ENCODE assay signal across 8 mouse cellular contexts in genomic region chr8:71368366-71368765, GRCm38 (mm10). TPM values are rescaled to one million over a fixed set of nuclear protein-coding genes. Genes with fewer than 3 reads are reported as not detected.
DNase-seq lines count a peak whose midpoint lies in the region; ATAC-seq lines count a peak whose summit lies in the region.

No protein-coding gene starts in this region.

- no peaks in the 10 kb centered on the region for H3K9me3 ChIP-seq in intestine, embryonic 14.5 days (ENCODE audit: control insufficient read depth, low read length)
- no peaks in the 10 kb centered on the region for H3K9me3 ChIP-seq in intestine, embryonic 15.5 days
- no peaks in the 10 kb centered on the region for H3K9me3 ChIP-seq in liver, embryonic 16.5 days (replicated peaks; ENCODE audit: control insufficient read depth, low read length)

- H3K4me2 ChIP-seq in intestine, embryonic 14.5 days (ENCODE audit: low read length): peak overlapping the region; percentile 71
- H3K4me2 ChIP-seq in intestine, embryonic 15.5 days (replicated peaks): no peak overlapping the region
- peak overlapping the region; percentile 78; the same call in 1 of the 2 replicates for H3K4me2 ChIP-seq in liver, embryonic 16.5 days (ENCODE audit: low read depth, low read length)

- no peak overlapping the region; the same call in 1 of the 2 replicates for H3K9ac ChIP-seq in intestine, embryonic 14.5 days (ENCODE audit: low read length)
- no peak overlapping the region for H3K9ac ChIP-seq in intestine, embryonic 15.5 days
- H3K9ac ChIP-seq in liver, embryonic 16.5 days (ENCODE audit: low read depth, low read length): no peak overlapping the region; the same call in 1 of the 2 replicates

- 0 out of 2 replicates have a peak overlapping the region, but pooled peaks have one; percentile 66 for H3K4me3 ChIP-seq in intestine, embryonic 14.5 days (ENCODE audit: low read depth, low read length)
- H3K4me3 ChIP-seq in intestine, embryonic 15.5 days (replicated peaks): no peak overlapping the region
- H3K4me3 ChIP-seq in liver, embryonic 16.5 days (ENCODE audit: low read depth, low read length): peak overlapping the region; percentile 66; the same call in 1 of the 2 replicates

- H3K27me3 ChIP-seq in intestine, embryonic 14.5 days (replicated peaks; ENCODE audit: control insufficient read depth, insufficient read depth, low read length): no peaks in the 10 kb centered on the region
- H3K27me3 ChIP-seq in intestine, embryonic 15.5 days (replicated peaks): no peaks in the 10 kb centered on the region
- H3K27me3 ChIP-seq in liver, embryonic 16.5 days (ENCODE audit: control insufficient read depth, insufficient read depth, low read depth, low read length): no peaks in the 10 kb centered on the region

- H3K27ac ChIP-seq in intestine, embryonic 14.5 days (ENCODE audit: low read depth): 0 out of 2 replicates have a peak overlapping the region, but pooled peaks have one; percentile 88
- H3K27ac ChIP-seq in intestine, embryonic 15.5 days: no peak overlapping the region
- H3K27ac ChIP-seq in liver, embryonic 16.5 days (ENCODE audit: low read length): no peak overlapping the region

- peaks cover 11% of the 10 kb centered on the region for H3K4me1 ChIP-seq in intestine, embryonic 14.5 days (replicated peaks; ENCODE audit: control insufficient read depth, insufficient read depth, low read length)
- peaks cover 11% of the 10 kb centered on the region; the same call in 1 of the 2 replicates for H3K4me1 ChIP-seq in intestine, embryonic 15.5 days (replicated peaks)
- peaks cover 30% of the 10 kb centered on the region for H3K4me1 ChIP-seq in liver, embryonic 16.5 days (ENCODE audit: control insufficient read depth, low read depth, low read length)

- H3K36me3 ChIP-seq in intestine, embryonic 14.5 days (ENCODE audit: control insufficient read depth, insufficient read depth, low read length): peaks cover 19% of the 10 kb centered on the region; the same call in 1 of the 2 replicates
- H3K36me3 ChIP-seq in intestine, embryonic 15.5 days: peaks cover 5% of the 10 kb centered on the region; the same call in 1 of the 2 replicates
- no peaks in the 10 kb centered on the region; the same call in 1 of the 2 replicates for H3K36me3 ChIP-seq in liver, embryonic 16.5 days (ENCODE audit: control insufficient read depth, insufficient read depth)

- peak; percentile 53 to 68 for DNase-seq in adrenal gland, adult (ENCODE audit: inconsistent age in 2 of 2, low spot score in 1 of 2)
- DNase-seq in adrenal gland, postnatal 36 days: no peak
- DNase-seq in intestine, embryonic 14.5 days (ENCODE audit: low spot score): no peak
- peak; percentile 39 for DNase-seq in R1 (ENCODE audit: low read depth, low spot score)
- DNase-seq in cerebellum, adult 18-20 months: no peak

- ATAC-seq in intestine, embryonic 14.5 days (replicated peaks; ENCODE audit: low FRiP score, low TSS enrichment, low read depth): no peak
- no peak for ATAC-seq in intestine, embryonic 15.5 days
- ATAC-seq in liver, embryonic 16.5 days (ENCODE audit: low read depth): no peak
- no peak for ATAC-seq in megakaryocyte progenitor cell, adult 5-6 weeks (replicated peaks; ENCODE audit: poor library complexity)

RNA-seq across cellular contexts. Expression of gene Use1, which starts 1.7 kb away (rescaled TPM):
- 100 to 1,000 TPM; 192 to 200 TPM for total RNA-seq in adrenal gland, postnatal 36 days (2021)
- polyA plus RNA-seq in intestine, embryonic 14.5 days (2014; fragmentation: Nextera tagmentation; extraction: Ambion mirVana): 110 and 111 TPM in 2 replicates
- polyA plus RNA-seq in intestine, embryonic 15.5 days (2015; fragmentation: Nextera tagmentation; extraction: Ambion mirVana): 93.5 and 93.8 TPM in 2 replicates
- polyA plus RNA-seq in liver, embryonic 16.5 days (2015; fragmentation: Nextera tagmentation; extraction: Ambion mirVana): 40.7 and 41.2 TPM in 2 replicates
- total RNA-seq in megakaryocyte progenitor cell, adult 5-6 weeks (2015): 107 and 116 TPM in 2 replicates
- total RNA-seq in megakaryocyte progenitor cell, adult 5-6 weeks (2017): 153 and 165 TPM in 2 replicates

RNA-seq across cellular contexts. Expression of gene Ocel1, which starts 2.7 kb away (rescaled TPM):
- 10 to 100 TPM; 16.6 to 22.1 TPM for total RNA-seq in adrenal gland, postnatal 36 days (2021)
- polyA plus RNA-seq in intestine, embryonic 14.5 days (2014; fragmentation: Nextera tagmentation; extraction: Ambion mirVana): 3.5 and 5.3 TPM in 2 replicates
- 6.7 and 7.9 TPM in 2 replicates for polyA plus RNA-seq in intestine, embryonic 15.5 days (2015; fragmentation: Nextera tagmentation; extraction: Ambion mirVana)
- polyA plus RNA-seq in liver, embryonic 16.5 days (2015; fragmentation: Nextera tagmentation; extraction: Ambion mirVana): 3.9 and 4.7 TPM in 2 replicates
- total RNA-seq in megakaryocyte progenitor cell, adult 5-6 weeks (2015): 6.3 and 8.0 TPM in 2 replicates
- total RNA-seq in megakaryocyte progenitor cell, adult 5-6 weeks (2017): 11.1 and 11.7 TPM in 2 replicates

RNA-seq across cellular contexts. Expression of gene Nr2f6, which starts 13.4 kb away (rescaled TPM):
- 10 to 100 TPM; 69.8 to 71.8 TPM for total RNA-seq in adrenal gland, postnatal 36 days (2021)
- polyA plus RNA-seq in intestine, embryonic 14.5 days (2014; fragmentation: Nextera tagmentation; extraction: Ambion mirVana): 71.8 and 92.8 TPM in 2 replicates
- 81.1 and 85.7 TPM in 2 replicates for polyA plus RNA-seq in intestine, embryonic 15.5 days (2015; fragmentation: Nextera tagmentation; extraction: Ambion mirVana)
- polyA plus RNA-seq in liver, embryonic 16.5 days (2015; fragmentation: Nextera tagmentation; extraction: Ambion mirVana): 13.9 and 17.2 TPM in 2 replicates
- total RNA-seq in megakaryocyte progenitor cell, adult 5-6 weeks (2015): 3.6 and 7.6 TPM in 2 replicates
- 4.3 and 5.6 TPM in 2 replicates for total RNA-seq in megakaryocyte progenitor cell, adult 5-6 weeks (2017)

RNA-seq across cellular contexts. Expression of gene Ushbp1, which starts 27.2 kb away (rescaled TPM):
- total RNA-seq in adrenal gland, postnatal 36 days (2021): 10 to 100 TPM; 12.7 to 20.6 TPM
- 8.3 and 9.4 TPM in 2 replicates for polyA plus RNA-seq in intestine, embryonic 14.5 days (2014; fragmentation: Nextera tagmentation; extraction: Ambion mirVana)
- polyA plus RNA-seq in intestine, embryonic 15.5 days (2015; fragmentation: Nextera tagmentation; extraction: Ambion mirVana): 8.8 and 10.8 TPM in 2 replicates
- polyA plus RNA-seq in liver, embryonic 16.5 days (2015; fragmentation: Nextera tagmentation; extraction: Ambion mirVana): 4.2 and 4.3 TPM in 2 replicates
- not detected in 2 replicates for total RNA-seq in megakaryocyte progenitor cell, adult 5-6 weeks (2015)
- total RNA-seq in megakaryocyte progenitor cell, adult 5-6 weeks (2017): not detected in 2 replicates

RNA-seq across cellular contexts. Expression of gene Babam1, which starts 28.3 kb away (rescaled TPM):
- 100 to 1,000 TPM in 1 of 2 experiments, 10 to 100 TPM in 1; 90.6 to 102 TPM for total RNA-seq in adrenal gland, postnatal 36 days (2021)
- 95.1 and 99.9 TPM in 2 replicates for polyA plus RNA-seq in intestine, embryonic 14.5 days (2014; fragmentation: Nextera tagmentation; extraction: Ambion mirVana)
- 97.8 and 99.8 TPM in 2 replicates for polyA plus RNA-seq in intestine, embryonic 15.5 days (2015; fragmentation: Nextera tagmentation; extraction: Ambion mirVana)
- polyA plus RNA-seq in liver, embryonic 16.5 days (2015; fragmentation: Nextera tagmentation; extraction: Ambion mirVana): 46.6 and 48.2 TPM in 2 replicates
- total RNA-seq in megakaryocyte progenitor cell, adult 5-6 weeks (2015): 51.8 and 76.5 TPM in 2 replicates
- total RNA-seq in megakaryocyte progenitor cell, adult 5-6 weeks (2017): 93.7 and 122 TPM in 2 replicates

Comparison
In these comparisons a context has a peak if more than half of its experiments do, and no peak if none do; other contexts are left out.
1. DNase-seq: peak in adrenal gland, adult (2 of 2) and R1 (single experiment); none in adrenal gland, postnatal 36 days (0 of 2), intestine, embryonic 14.5 days (single experiment) and cerebellum, adult 18-20 months (0 of 2).